Mouse (Mus musculus) heart, embryonic 11.5 days (tissue): ENCODE results near the gene Pcbp2. TPM values are rescaled to one million over a fixed set of nuclear protein-coding genes. Genes with fewer than 3 reads are reported as not detected.

Source experiments
- ATAC-seq: fragments of 200-750 bp; cut with Nextera tagmentation; replicated peaks from 2 replicates; pipeline ENCODE4 v1.8.0; 2017; ENCODE audit warnings: moderate library complexity; ENCODE audit not compliant: insufficient number of reproducible peaks, low FRiP score, low TSS enrichment
- H3K27ac ChIP-seq: fragments of 300-500 bp; sonication (generic); 2 replicates; pipeline ENCODE4 v1.5.1; 2014; ENCODE audit warnings: mild to moderate bottlenecking, low read depth, low read length
- H3K27me3 ChIP-seq: fragments of 300-500 bp; sonication (generic); 2 replicates; pipeline ENCODE4 v1.6.1; 2014; ENCODE audit warnings: mild to moderate bottlenecking, low read length, mixed read lengths; ENCODE audit not compliant: control insufficient read depth, insufficient read depth
- H3K36me3 ChIP-seq: fragments of 300-500 bp; sonication (generic); 2 replicates; pipeline ENCODE4 v1.6.1; 2014; ENCODE audit warnings: mild to moderate bottlenecking, low read length, moderate library complexity, mixed read lengths; ENCODE audit not compliant: control insufficient read depth, insufficient read depth
- H3K4me1 ChIP-seq: fragments of 300-500 bp; sonication (generic); 2 replicates; pipeline ENCODE4 v1.6.1; 2014; ENCODE audit warnings: low read length; ENCODE audit not compliant: control insufficient read depth, insufficient read depth
- H3K4me2 ChIP-seq: fragments of 300-500 bp; sonication (generic); 2 replicates; pipeline ENCODE4 v1.6.1; 2014; ENCODE audit warnings: mild to moderate bottlenecking, moderate library complexity
- H3K4me3 ChIP-seq: fragments of 300-500 bp; sonication (generic); 2 replicates; pipeline ENCODE4 v1.5.1; 2014; ENCODE audit warnings: low read depth, low read length
- H3K9ac ChIP-seq: fragments of 300-500 bp; sonication (generic); 2 replicates; pipeline ENCODE4 v1.6.1; 2014; ENCODE audit warnings: mild to moderate bottlenecking, low read depth, low read length, moderate library complexity
- H3K9me3 ChIP-seq: fragments of 300-500 bp; sonication (generic); replicated peaks from 2 replicates; pipeline ENCODE4 v1.6.1; 2016; ENCODE audit warnings: low read length; ENCODE audit not compliant: control insufficient read depth
- WGBS: fragments of 180-500 bp; shearing (Covaris S2); extraction: QIAGEN DNeasy Blood & Tissue Kit; methylation state at CpG from one replicate; pipeline ENCODE4 v1.1.7; 2014; ENCODE audit not compliant: insufficient replicate concordance; 5-methylcytosine and 5-hydroxymethylcytosine counted together
- polyA plus RNA-seq: library from polyadenylated mRNA; unstranded; fragments of >200 nt; fragmentation: Nextera tagmentation; extraction: Ambion mirVana; gene quantifications from 2 replicates; pipeline ENCODE4 v1.2.1, GENCODE M21; 2014

Gene Pcbp2
- polyA plus RNA-seq, 1 experiment from 2014 or later: 213 TPM

DNA sequence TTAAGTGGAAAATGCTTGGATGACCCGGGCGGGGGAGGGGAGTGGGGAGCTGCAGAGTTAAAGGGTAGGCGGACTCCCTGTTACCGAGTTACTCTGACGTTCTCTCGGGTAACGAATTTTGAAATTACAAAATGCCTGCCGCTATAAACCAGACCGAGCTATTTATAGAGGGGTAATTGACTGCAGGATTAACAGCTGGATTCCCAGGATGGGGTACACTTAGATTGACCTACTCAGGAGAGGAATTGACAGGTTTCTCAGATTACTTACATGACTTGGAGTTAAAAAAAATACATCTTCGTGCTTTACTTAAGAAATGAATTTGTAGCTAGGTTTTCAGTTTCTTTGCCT lies 931 bp downstream of the Pcbp2 start:
- H3K27me3 ChIP-seq: no peaks in the 10 kb centered on the region
- peaks cover 8% of the 10 kb centered on the region for H3K36me3 ChIP-seq
- H3K4me2 ChIP-seq: peak overlapping the region; percentile 80
- no peak for ATAC-seq
- peak overlapping the region; percentile 77 for H3K9ac ChIP-seq
- under 1% methylated on average over 10 of the region's 10 CpGs for WGBS
- peak overlapping the region; percentile 90 for H3K27ac ChIP-seq
- peaks cover 7% of the 10 kb centered on the region for H3K4me1 ChIP-seq
- peak overlapping the region; percentile 75 for H3K4me3 ChIP-seq
- H3K9me3 ChIP-seq: no peaks in the 10 kb centered on the region; the same call in 1 of the 2 replicates

- Histone ChIP-seq H3K27ac (no peak overlapping the region), H3K4me3 (peak overlapping the region; percentile 75)
These were observed 1.4 kb downstream of the Pcbp2 start for GRCm38 (mm10) chr15:102471727-102472126.

DNA sequence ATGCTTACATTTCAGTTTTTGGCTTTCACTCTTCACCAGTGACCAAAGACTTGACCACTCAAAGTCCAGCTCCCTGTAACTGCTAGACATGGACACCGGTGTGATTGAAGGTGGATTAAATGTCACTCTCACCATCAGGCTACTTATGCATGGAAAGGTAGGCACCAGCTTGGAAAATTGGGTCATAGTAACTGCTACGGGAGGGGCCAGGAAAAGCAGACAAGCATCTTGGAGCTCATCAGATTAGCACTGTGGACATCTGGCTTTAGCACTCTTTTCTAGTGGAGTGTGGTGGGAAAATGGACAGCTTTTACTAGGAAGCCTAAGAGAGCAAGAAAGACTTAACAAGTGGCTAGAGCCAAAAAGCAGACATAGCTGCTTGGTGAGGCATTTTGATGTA lies 2.9 kb downstream of the Pcbp2 start:
- WGBS: 73% methylated on average over 2 of the region's 2 CpGs
- no peak overlapping the region for H3K4me3 ChIP-seq
- no peak for ATAC-seq
- H3K36me3 ChIP-seq: peaks cover 14% of the 10 kb centered on the region
- H3K27ac ChIP-seq: no peak overlapping the region
- H3K4me1 ChIP-seq: peaks cover 7% of the 10 kb centered on the region
- no peaks in the 10 kb centered on the region for H3K27me3 ChIP-seq
- H3K4me2 ChIP-seq: no peak overlapping the region; the same call in 1 of the 2 replicates
- H3K9ac ChIP-seq: no peak overlapping the region
- H3K9me3 ChIP-seq: no peaks in the 10 kb centered on the region; the same call in 1 of the 2 replicates

More at GRCm38 (mm10) chr15:102471727-102472126, 1.4 kb downstream of the Pcbp2 start:
- no peak for ATAC-seq
- Histone ChIP-seq H3K9ac (no peak overlapping the region), H3K27me3 (no peaks in the 10 kb centered on the region), H3K9me3 (no peaks in the 10 kb centered on the region; the same call in 1 of the 2 replicates), H3K4me2 (peak overlapping the region; percentile 80), H3K36me3 (peaks cover 11% of the 10 kb centered on the region), H3K4me1 (peaks cover 7% of the 10 kb centered on the region)

GRCm38 (mm10) chr15:102474520-102474919 lies 4.2 kb downstream of the Pcbp2 start:
- no peak overlapping the region for H3K9ac ChIP-seq
- peaks cover 7% of the 10 kb centered on the region for H3K4me1 ChIP-seq
- H3K9me3 ChIP-seq: no peaks in the 10 kb centered on the region
- H3K27ac ChIP-seq: no peak overlapping the region
- no peak overlapping the region for H3K4me2 ChIP-seq
- H3K36me3 ChIP-seq: peaks cover 19% of the 10 kb centered on the region
- H3K4me3 ChIP-seq: no peak overlapping the region
- ATAC-seq: no peak
- WGBS: 84% methylated on average over 2 of the region's 2 CpGs
- H3K27me3 ChIP-seq: no peaks in the 10 kb centered on the region

- no peak for ATAC-seq
- Histone ChIP-seq H3K36me3 (peaks cover 45% of the 10 kb centered on the region), H3K4me3 (no peak overlapping the region)
These were observed 12.8 kb downstream of the Pcbp2 start for GRCm38 (mm10) chr15:102483136-102483535.

GRCm38 (mm10) chr15:102485853-102486252 lies 15.5 kb downstream of the Pcbp2 start:
- Histone ChIP-seq H3K4me2 (no peak overlapping the region), H3K36me3 (peaks cover 58% of the 10 kb centered on the region), H3K4me3 (no peak overlapping the region), H3K9me3 (no peaks in the 10 kb centered on the region), H3K27me3 (no peaks in the 10 kb centered on the region), H3K9ac (no peak overlapping the region), H3K27ac (no peak overlapping the region), H3K4me1 (peaks cover 9% of the 10 kb centered on the region)
- WGBS: 88% methylated on average over 12 of the region's 12 CpGs
- no peak for ATAC-seq

More at GRCm38 (mm10) chr15:102483136-102483535, 12.8 kb downstream of the Pcbp2 start:
- H3K4me2 ChIP-seq: peak overlapping the region; percentile 6; the same call in 1 of the 2 replicates
- H3K4me1 ChIP-seq: peaks cover 9% of the 10 kb centered on the region
- H3K9me3 ChIP-seq: no peaks in the 10 kb centered on the region
- H3K9ac ChIP-seq: no peak overlapping the region
- no peaks in the 10 kb centered on the region for H3K27me3 ChIP-seq
- H3K27ac ChIP-seq: no peak overlapping the region; the same call in 1 of the 2 replicates
- WGBS: 56% methylated on average over 3 of the region's 3 CpGs

- Histone ChIP-seq H3K9ac (no peak overlapping the region), H3K4me2 (no peak overlapping the region), H3K4me1 (peaks cover 9% of the 10 kb centered on the region), H3K9me3 (no peaks in the 10 kb centered on the region), H3K36me3 (peaks cover 56% of the 10 kb centered on the region), H3K27me3 (no peaks in the 10 kb centered on the region), H3K27ac (no peak overlapping the region), H3K4me3 (no peak overlapping the region)
- 53% methylated on average over 1 of the region's 1 CpGs for WGBS
- no peak for ATAC-seq
These were observed 17.3 kb downstream of the Pcbp2 start for GRCm38 (mm10) chr15:102487664-102488063.

- no peak for ATAC-seq
- Histone ChIP-seq H3K9ac (no peak overlapping the region), H3K27ac (no peak overlapping the region), H3K27me3 (no peaks in the 10 kb centered on the region), H3K4me2 (no peak overlapping the region), H3K4me1 (no peaks in the 10 kb centered on the region), H3K36me3 (peaks cover 57% of the 10 kb centered on the region), H3K9me3 (no peaks in the 10 kb centered on the region), H3K4me3 (no peak overlapping the region)
- WGBS: 90% methylated on average over 3 of the region's 3 CpGs
These were observed 28.0 kb downstream of the Pcbp2 start for GRCm38 (mm10) chr15:102498322-102498721.

GRCm38 (mm10) chr15:102499370-102499769 lies 29.0 kb downstream of the Pcbp2 start:
- Histone ChIP-seq H3K27me3 (no peaks in the 10 kb centered on the region), H3K36me3 (peaks cover 59% of the 10 kb centered on the region), H3K27ac (no peak overlapping the region), H3K4me2 (no peak overlapping the region), H3K9me3 (no peaks in the 10 kb centered on the region), H3K4me1 (no peaks in the 10 kb centered on the region), H3K4me3 (no peak overlapping the region), H3K9ac (no peak overlapping the region)
- no peak; the same call in 1 of the 2 replicates for ATAC-seq
- 85% methylated on average over 3 of the region's 3 CpGs for WGBS
